Mouse (Mus musculus) heart, embryonic 14.5 days (tissue): Measurements from ENCODE around the gene Midn. TPM values are rescaled to one million over a fixed set of nuclear protein-coding genes. Genes with fewer than 3 reads are reported as not detected.

Experiments used
- ATAC-seq: fragments of 200-750 bp; cut with Nextera tagmentation; 2 replicates; pipeline ENCODE4 v1.8.0; 2017; ENCODE audit warnings: low read depth, moderate TSS enrichment; ENCODE audit not compliant: insufficient number of reproducible peaks, insufficient read depth, low FRiP score
- H3K27ac ChIP-seq, 2 experiments: fragments of 200-500 bp in 1 of 2; fragments of 300-500 bp in 1 of 2; sonication (generic) in 1 of 2; replicated peaks in 1 of 2; 2 replicates each; pipeline ENCODE4 v1.5.1; 2012 to 2014; ENCODE audit warnings: low read depth in 2 of 2, low read length in 2 of 2, control low read depth in 1 of 2, mild to moderate bottlenecking in 1 of 2, mixed read lengths in 1 of 2; ENCODE audit not compliant: control insufficient read depth in 1 of 2, insufficient read depth in 1 of 2
- H3K27me3 ChIP-seq: fragments of 300-500 bp; sonication (generic); 2 replicates; pipeline ENCODE4 v1.6.1; 2014; ENCODE audit warnings: mild to moderate bottlenecking, low read length, control low read depth; ENCODE audit not compliant: control insufficient read depth, insufficient read depth
- H3K36me3 ChIP-seq: fragments of 300-500 bp; sonication (generic); 2 replicates; pipeline ENCODE4 v1.6.1; 2014; ENCODE audit warnings: mild to moderate bottlenecking, control low read depth, low read length, mixed read lengths; ENCODE audit not compliant: control insufficient read depth, insufficient read depth
- H3K4me1 ChIP-seq, 2 experiments: fragments of 200-500 bp in 1 of 2; fragments of 300-500 bp in 1 of 2; sonication (generic) in 1 of 2; 2 replicates each; pipeline ENCODE4 v1.6.1; 2012 to 2014; ENCODE audit warnings: low read length in 2 of 2, control low read depth in 1 of 2, mixed read lengths in 1 of 2; ENCODE audit not compliant: control insufficient read depth in 2 of 2, insufficient read depth in 2 of 2
- H3K4me2 ChIP-seq: fragments of 300-500 bp; sonication (generic); 2 replicates; pipeline ENCODE4 v1.6.1; 2014; ENCODE audit warnings: mild to moderate bottlenecking, low read length
- H3K4me3 ChIP-seq, 2 experiments: fragments of 200-500 bp in 1 of 2; fragments of 300-500 bp in 1 of 2; sonication (generic) in 1 of 2; 2 replicates each; pipeline ENCODE4 v1.5.1; 2012 to 2014; ENCODE audit warnings: low read length in 2 of 2, mild to moderate bottlenecking in 2 of 2, control low read depth in 1 of 2, low read depth in 1 of 2, moderate library complexity in 1 of 2; ENCODE audit not compliant: control insufficient read depth in 1 of 2, insufficient read depth in 1 of 2
- H3K9ac ChIP-seq: fragments of 300-500 bp; sonication (generic); 2 replicates; pipeline ENCODE4 v1.6.1; 2014; ENCODE audit warnings: mild to moderate bottlenecking, low read length
- H3K9me3 ChIP-seq: fragments of 300-500 bp; sonication (generic); 2 replicates; pipeline ENCODE4 v1.6.1; 2016; ENCODE audit warnings: low read length, control low read depth; ENCODE audit not compliant: control insufficient read depth
- WGBS: fragments of 180-500 bp; shearing (Covaris S2); extraction: QIAGEN DNeasy Blood & Tissue Kit; methylation state at CpG from one replicate; pipeline ENCODE4 v1.1.7; 2014; 5-methylcytosine and 5-hydroxymethylcytosine counted together
- polyA plus RNA-seq: library from polyadenylated mRNA; unstranded; fragments of >200 nt; fragmentation: Nextera tagmentation; extraction: Ambion mirVana; gene quantifications from 2 replicates; pipeline ENCODE4 v1.2.1, GENCODE M21; 2014

Gene Midn
- polyA plus RNA-seq, 1 experiment from 2014 or later, result 25.8 TPM

DNA sequence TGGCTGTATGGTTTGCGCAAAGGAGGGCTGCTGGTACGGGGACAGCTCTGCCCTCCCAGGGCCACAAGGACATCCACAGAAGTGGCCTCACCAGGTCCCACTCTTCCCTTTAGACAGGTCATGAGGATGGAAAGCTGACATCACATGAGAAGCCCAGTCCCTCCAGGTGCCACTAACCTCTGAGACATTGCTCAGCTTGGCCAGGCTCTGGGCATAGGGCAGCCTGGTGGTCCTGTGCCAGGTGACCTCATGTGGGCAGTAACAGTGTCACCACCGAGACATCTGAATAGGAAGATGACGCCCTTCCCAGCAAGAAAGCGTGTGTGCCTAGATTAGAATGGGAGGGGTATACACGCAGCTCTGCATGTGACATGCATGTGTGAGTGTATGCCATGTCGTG, 34.5 kb downstream of the Midn start:
- 92% methylated on average over 7 of the region's 7 CpGs for WGBS
- no peak overlapping the region for H3K4me2 ChIP-seq
- peaks cover 13 to 19% of the 10 kb centered on the region in 2 experiments for H3K4me1 ChIP-seq
- H3K9ac ChIP-seq, result no peak overlapping the region
- no peak for ATAC-seq
- H3K4me3 ChIP-seq, result no peak overlapping the region
- 0 out of 2 replicates have a peak, but pooled peaks cover 7% of the 10 kb centered on the region for H3K27me3 ChIP-seq
- H3K36me3 ChIP-seq, result 0 out of 2 replicates have a peak, but pooled peaks cover under 1% of the 10 kb centered on the region
- no peak overlapping the region for H3K27ac ChIP-seq
- H3K9me3 ChIP-seq, result no peaks in the 10 kb centered on the region

DNA sequence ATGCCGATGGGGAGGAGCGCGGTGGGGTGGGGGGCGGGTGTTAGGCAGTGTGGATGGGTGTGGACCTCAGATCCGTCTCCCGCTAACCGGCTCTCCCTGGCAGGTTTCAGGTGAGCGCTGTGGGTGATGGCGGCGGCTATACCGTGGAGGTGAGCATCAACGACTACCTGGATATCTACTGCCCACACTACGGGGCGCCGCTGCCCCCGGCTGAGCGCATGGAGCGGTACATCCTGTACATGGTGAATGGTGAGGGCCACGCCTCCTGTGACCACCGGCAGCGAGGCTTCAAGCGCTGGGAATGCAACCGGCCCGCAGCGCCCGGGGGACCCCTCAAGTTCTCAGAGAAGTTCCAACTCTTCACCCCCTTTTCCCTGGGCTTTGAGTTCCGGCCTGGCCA, 38.6 kb downstream of the Midn start:
- WGBS, result 44% methylated on average over 27 of the region's 27 CpGs
- Histone ChIP-seq H3K9me3 (no peaks in the 10 kb centered on the region), H3K36me3 (peaks cover 14% of the 10 kb centered on the region; the same call in 1 of the 2 replicates), H3K4me1 (peaks cover 0 to 16% of the 10 kb centered on the region in 2 experiments; a peak in 2 of 4 replicates), H3K9ac (no peak overlapping the region), H3K4me2 (no peak overlapping the region), H3K27ac (no peak overlapping the region), H3K27me3 (peaks cover 31% of the 10 kb centered on the region), H3K4me3 (no peak overlapping the region)
- no peak for ATAC-seq

DNA sequence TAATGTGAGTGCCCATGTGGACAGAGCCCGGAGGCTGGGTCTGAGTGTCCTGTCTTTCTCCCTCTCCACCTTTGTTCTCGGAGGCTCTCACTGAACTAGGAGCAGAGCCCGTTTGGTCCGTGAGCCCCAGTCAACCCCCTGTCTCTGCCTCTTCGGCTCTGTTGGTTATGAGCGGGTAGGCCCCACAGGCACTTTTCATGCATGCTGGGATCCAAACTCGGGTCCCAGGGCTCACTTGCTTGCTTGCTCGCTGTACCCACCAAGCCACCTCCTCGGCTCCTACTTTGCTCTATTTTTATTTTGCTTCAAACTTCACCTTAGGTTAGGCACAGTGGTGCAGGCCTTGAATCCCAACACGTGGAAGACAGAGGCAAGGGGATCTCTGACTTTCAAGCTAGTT, 39.7 kb downstream of the Midn start:
- no peak overlapping the region for H3K4me2 ChIP-seq
- H3K4me1 ChIP-seq, result peaks cover 0 to 16% of the 10 kb centered on the region in 2 experiments; a peak in 2 of 4 replicates
- ATAC-seq, result no peak
- no peak overlapping the region for H3K4me3 ChIP-seq
- H3K27ac ChIP-seq, result no peak overlapping the region
- peaks cover 42% of the 10 kb centered on the region for H3K27me3 ChIP-seq
- H3K36me3 ChIP-seq, result peaks cover 14% of the 10 kb centered on the region; the same call in 1 of the 2 replicates
- H3K9me3 ChIP-seq, result no peaks in the 10 kb centered on the region
- H3K9ac ChIP-seq, result no peak overlapping the region
- 91% methylated on average over 10 of the region's 10 CpGs for WGBS

DNA sequence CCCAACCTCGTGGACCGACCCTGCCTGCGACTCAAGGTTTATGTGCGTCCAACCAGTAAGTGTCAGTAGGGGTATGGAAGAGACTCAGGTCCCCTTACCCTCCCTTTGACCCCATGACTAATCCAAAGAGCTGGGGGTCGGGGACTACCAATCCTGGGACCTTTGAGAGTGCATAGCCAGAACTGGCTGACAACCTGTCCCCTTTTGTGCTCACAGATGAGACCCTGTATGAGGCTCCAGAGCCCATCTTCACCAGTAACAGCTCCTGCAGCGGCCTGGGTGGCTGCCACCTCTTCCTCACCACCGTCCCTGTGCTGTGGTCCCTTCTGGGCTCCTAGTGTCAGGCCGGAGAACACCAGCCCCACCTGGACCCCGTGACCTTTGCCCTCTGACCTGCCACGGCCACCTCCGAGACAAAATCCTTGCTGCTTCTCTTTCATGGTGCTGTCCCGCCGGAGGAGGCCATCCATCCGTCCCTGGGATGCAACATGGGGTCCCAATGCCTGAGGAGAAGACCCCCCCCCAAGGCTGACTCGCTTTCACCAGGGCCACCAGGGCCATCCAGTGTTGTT, 40.5 kb downstream of the Midn start:
- no peak for ATAC-seq

DNA sequence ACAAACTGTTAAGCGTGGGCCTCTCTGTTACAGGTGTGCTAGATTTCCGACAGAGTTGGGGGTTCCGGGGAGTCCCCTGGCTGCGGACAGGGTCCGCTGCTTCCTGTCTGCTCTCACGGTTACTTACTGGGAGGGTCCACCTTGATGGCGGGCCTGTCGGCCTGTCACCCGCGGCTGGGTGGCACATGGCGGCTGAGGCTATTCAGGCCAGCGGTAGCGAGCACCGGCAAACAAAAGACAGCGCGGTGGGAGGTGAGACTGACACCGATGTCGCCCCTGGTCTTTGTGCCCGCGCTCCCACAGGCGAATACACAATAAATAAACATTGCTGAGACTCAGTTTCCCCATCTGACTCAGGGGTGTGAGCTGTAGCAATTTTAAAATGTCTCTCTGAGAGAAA, 41.9 kb downstream of the Midn start:
- Histone ChIP-seq H3K4me2 (peak overlapping the region; percentile 90), H3K9ac (peak overlapping the region; percentile 62), H3K9me3 (no peaks in the 10 kb centered on the region), H3K27ac (no peak overlapping the region), H3K36me3 (peaks cover 14% of the 10 kb centered on the region; the same call in 1 of the 2 replicates), H3K27me3 (peaks cover 43% of the 10 kb centered on the region), H3K4me3 (peak overlapping the region; percentile 44 to 49), H3K4me1 (peaks cover 0 to 16% of the 10 kb centered on the region in 2 experiments; a peak in 2 of 4 replicates)
- 4% methylated on average over 21 of the region's 21 CpGs for WGBS
- ATAC-seq, result no peak

More for the DNA sequence above, 40.5 kb downstream of the Midn start:
- no peak overlapping the region for H3K9ac ChIP-seq
- no peak overlapping the region for H3K27ac ChIP-seq
- peaks cover 43% of the 10 kb centered on the region for H3K27me3 ChIP-seq
- peaks cover 14% of the 10 kb centered on the region; the same call in 1 of the 2 replicates for H3K36me3 ChIP-seq
- H3K4me3 ChIP-seq, result no peak overlapping the region
- H3K4me1 ChIP-seq, result peaks cover 0 to 16% of the 10 kb centered on the region in 2 experiments; a peak in 2 of 4 replicates
- H3K9me3 ChIP-seq, result no peaks in the 10 kb centered on the region
- H3K4me2 ChIP-seq, result no peak overlapping the region
- 89% methylated on average over 15 of the region's 15 CpGs for WGBS

DNA sequence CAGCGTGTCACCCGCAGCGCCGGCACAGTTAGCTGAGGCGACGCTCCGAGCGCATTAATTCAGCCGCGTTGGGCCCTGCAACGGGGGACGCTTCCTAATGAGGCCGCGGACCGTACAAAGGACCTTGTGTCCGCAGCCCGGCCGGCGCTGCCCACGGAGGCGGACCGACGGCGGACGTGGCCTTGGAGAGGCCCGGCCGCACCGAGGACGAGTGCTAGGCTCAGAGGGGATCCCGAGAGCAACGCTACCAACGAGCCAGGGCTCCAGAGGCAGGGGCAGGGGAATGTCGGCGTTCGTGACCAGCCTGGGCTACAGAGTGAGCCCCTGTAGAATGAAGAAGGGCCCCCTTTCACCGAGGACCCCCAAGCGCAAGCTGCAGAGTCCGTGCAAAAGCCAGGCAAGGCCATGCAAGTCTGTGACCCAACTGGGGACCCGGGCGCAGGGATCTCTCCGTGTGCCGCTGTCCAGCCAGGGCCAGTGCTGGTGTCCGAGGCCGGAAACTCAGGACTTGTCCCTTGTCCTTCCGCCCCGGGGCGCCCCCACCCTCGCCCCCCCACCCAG, 42.5 kb downstream of the Midn start:
- no peak overlapping the region for H3K27ac ChIP-seq
- peaks cover 43% of the 10 kb centered on the region for H3K27me3 ChIP-seq
- WGBS, result under 1% methylated on average over 48 of the region's 48 CpGs

DNA sequence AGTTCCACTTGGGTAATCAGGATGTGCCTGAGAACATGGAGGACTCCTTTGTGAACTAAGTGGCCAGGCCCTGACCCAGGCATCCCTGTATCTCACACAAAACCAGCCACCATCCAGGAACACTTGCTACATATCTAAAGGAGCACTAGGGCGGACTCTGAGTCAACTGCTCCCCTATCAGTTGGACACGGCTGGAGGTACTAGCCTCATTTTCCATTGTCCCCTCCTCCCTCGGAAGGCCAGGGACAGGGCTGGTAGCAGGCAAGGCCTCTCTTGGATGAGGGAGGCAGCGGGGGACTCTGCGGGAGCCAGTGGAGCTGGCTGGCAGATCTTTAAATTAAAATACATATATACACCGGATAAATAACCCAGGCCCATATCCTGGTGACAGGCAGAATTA, 45.9 kb downstream of the Midn start:
- WGBS, result 49% methylated on average over 6 of the region's 6 CpGs
- Histone ChIP-seq H3K4me1 (peaks cover 0 to 12% of the 10 kb centered on the region in 2 experiments; a peak in 2 of 4 replicates), H3K36me3 (peaks cover 3% of the 10 kb centered on the region; the same call in 1 of the 2 replicates), H3K4me3 (no peak overlapping the region), H3K4me2 (no peak overlapping the region), H3K27ac (no peak overlapping the region), H3K27me3 (peaks cover 32% of the 10 kb centered on the region), H3K9me3 (no peaks in the 10 kb centered on the region), H3K9ac (no peak overlapping the region)
- no peak for ATAC-seq

More for the DNA sequence above, 42.5 kb downstream of the Midn start:
- no peaks in the 10 kb centered on the region for H3K9me3 ChIP-seq
- H3K4me1 ChIP-seq, result peaks cover 0 to 16% of the 10 kb centered on the region in 2 experiments; a peak in 2 of 4 replicates
- peaks cover 14% of the 10 kb centered on the region; the same call in 1 of the 2 replicates for H3K36me3 ChIP-seq
- peak overlapping the region; percentile 90 for H3K4me2 ChIP-seq
- no peak for ATAC-seq
- H3K4me3 ChIP-seq, result peak overlapping the region; percentile 44 to 49
- peak overlapping the region; percentile 62 for H3K9ac ChIP-seq
